Mouse (Mus musculus) kidney, embryonic 14.5 days (tissue): ENCODE results near the gene Ikbke. TPM values are rescaled to one million over a fixed set of nuclear protein-coding genes. Genes with fewer than 3 reads are reported as not detected.
A peak's percentile ranks its signal among the peaks of the same experiment; 100 is the strongest.

Source experiments
- ATAC-seq: fragments of 200-750 bp; cut with Nextera tagmentation; 2 replicates; pipeline ENCODE4 v1.8.0; 2017; ENCODE audit warnings: moderate number of reproducible peaks, mild to moderate bottlenecking, moderate TSS enrichment, moderate library complexity; ENCODE audit not compliant: low FRiP score, low TSS enrichment
- H3K27ac ChIP-seq: fragments of 300-500 bp; sonication (generic); 2 replicates; pipeline ENCODE4 v1.5.1; 2014; ENCODE audit warnings: low read depth, mild to moderate bottlenecking, low read length, moderate library complexity, mixed read lengths
- H3K27me3 ChIP-seq: fragments of 300-500 bp; sonication (generic); 2 replicates; pipeline ENCODE4 v1.6.1; 2014; ENCODE audit warnings: mild to moderate bottlenecking, low read length; ENCODE audit not compliant: control insufficient read depth, insufficient read depth
- H3K36me3 ChIP-seq: fragments of 300-500 bp; sonication (generic); 2 replicates; pipeline ENCODE4 v1.6.1; 2014; ENCODE audit warnings: low read length, mixed read lengths; ENCODE audit not compliant: control insufficient read depth, insufficient read depth
- H3K4me1 ChIP-seq: fragments of 300-500 bp; sonication (generic); 2 replicates; pipeline ENCODE4 v1.6.1; 2014; ENCODE audit warnings: low read length, mixed read lengths; ENCODE audit not compliant: control insufficient read depth, insufficient read depth
- H3K4me2 ChIP-seq: fragments of 300-500 bp; sonication (generic); replicated peaks from 2 replicates; pipeline ENCODE4 v1.6.1; 2014; ENCODE audit warnings: low read depth, mild to moderate bottlenecking, low read length
- H3K4me3 ChIP-seq: fragments of 300-500 bp; sonication (generic); 2 replicates; pipeline ENCODE4 v1.5.1; 2014; ENCODE audit warnings: mild to moderate bottlenecking, low read length
- H3K9ac ChIP-seq: fragments of 300-500 bp; sonication (generic); 2 replicates; pipeline ENCODE4 v1.6.1; 2014; ENCODE audit warnings: low read depth, mild to moderate bottlenecking, low read length, moderate library complexity
- H3K9me3 ChIP-seq: fragments of 300-500 bp; sonication (generic); 2 replicates; pipeline ENCODE4 v1.6.1; 2016; ENCODE audit warnings: low read length; ENCODE audit not compliant: control insufficient read depth
- WGBS: fragments of 180-500 bp; shearing (Covaris S2); extraction: QIAGEN DNeasy Blood & Tissue Kit; methylation state at CpG from one replicate; pipeline ENCODE4 v1.1.7; 2014; 5-methylcytosine and 5-hydroxymethylcytosine counted together
- polyA plus RNA-seq: library from polyadenylated mRNA; unstranded; fragments of >200 nt; fragmentation: Nextera tagmentation; extraction: Ambion mirVana; gene quantifications from 2 replicates; pipeline ENCODE4 v1.2.1, GENCODE M21; 2014

Ikbke gene
- polyA plus RNA-seq, 1 experiment from 2014 or later = 2.9 TPM

DNA sequence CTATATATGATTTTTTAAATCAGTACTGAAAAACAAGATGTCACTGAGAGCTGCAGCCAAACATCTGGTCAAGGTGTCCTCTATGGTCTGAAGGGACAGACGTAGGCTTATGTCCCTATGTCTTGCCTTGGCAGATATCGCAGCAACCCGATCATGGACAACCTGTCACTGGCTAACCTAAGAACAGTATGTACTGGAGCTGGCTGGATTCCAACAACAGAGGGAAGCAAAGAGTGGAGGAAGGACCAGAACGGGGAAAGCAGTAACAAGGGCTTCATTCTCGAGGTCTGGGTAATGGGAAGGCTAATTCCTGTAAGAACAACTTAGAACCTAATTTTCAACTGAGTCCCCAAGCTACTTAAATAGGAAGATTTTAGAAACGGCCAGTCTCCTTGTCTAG is 9.5 kb upstream of the Ikbke start:
- Histone ChIP-seq H3K27ac (no peak overlapping the region), H3K4me3 (no peak overlapping the region), H3K9me3 (no peaks in the 10 kb centered on the region), H3K4me1 (no peaks in the 10 kb centered on the region), H3K9ac (no peak overlapping the region), H3K4me2 (no peak overlapping the region), H3K27me3 (no peaks in the 10 kb centered on the region), H3K36me3 (peaks cover 27% of the 10 kb centered on the region)
- no peak for ATAC-seq
- 87% methylated on average over 6 of the region's 6 CpGs for WGBS

DNA sequence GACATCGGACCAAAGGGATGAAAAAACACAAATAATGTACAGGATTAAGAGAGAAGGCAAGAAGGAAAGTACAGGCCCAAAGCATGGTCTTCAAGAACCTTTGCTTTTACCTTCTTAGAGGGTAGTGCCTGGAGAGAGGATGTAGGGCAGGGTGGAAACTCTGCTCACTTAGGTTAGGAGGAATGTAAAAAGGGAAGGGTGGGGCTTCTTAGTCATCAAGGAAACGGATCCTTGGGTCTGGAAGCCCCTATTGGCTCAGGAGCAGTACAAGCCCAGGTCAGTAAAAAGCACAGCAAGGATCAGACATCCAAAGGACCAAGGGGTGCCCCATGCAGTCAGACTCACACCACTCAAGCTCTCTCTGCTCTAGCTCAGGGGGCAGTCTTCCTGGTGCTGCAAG is 7.9 kb upstream of the Ikbke start:
- ATAC-seq = no peak
- H3K4me1 ChIP-seq = no peaks in the 10 kb centered on the region
- H3K4me2 ChIP-seq = no peak overlapping the region
- 79% methylated on average over 2 of the region's 2 CpGs for WGBS
- no peak overlapping the region for H3K9ac ChIP-seq
- H3K9me3 ChIP-seq = no peaks in the 10 kb centered on the region
- H3K4me3 ChIP-seq = no peak overlapping the region
- H3K36me3 ChIP-seq = peaks cover 24% of the 10 kb centered on the region
- no peak overlapping the region for H3K27ac ChIP-seq
- H3K27me3 ChIP-seq = no peaks in the 10 kb centered on the region

DNA sequence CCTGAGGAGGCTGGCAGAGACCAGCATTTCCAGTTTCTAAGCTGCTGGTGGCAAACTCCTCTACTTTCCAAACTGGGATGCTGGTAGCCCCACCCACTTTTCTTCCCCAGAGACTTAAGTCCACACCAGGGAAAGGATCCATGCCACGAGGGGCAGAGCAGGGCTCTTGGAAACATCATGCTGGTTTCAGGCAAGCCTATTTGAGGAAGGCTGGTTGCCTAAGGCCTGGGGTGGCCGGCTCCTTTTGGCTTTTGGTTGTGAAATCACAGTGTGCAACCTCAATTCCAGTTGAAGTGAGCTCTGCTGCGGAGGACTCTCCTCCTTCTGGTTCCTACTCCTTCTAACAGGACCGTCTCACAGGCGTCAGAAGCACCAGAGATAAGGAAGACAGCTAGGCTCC is 7.4 kb upstream of the Ikbke start:
- H3K36me3 ChIP-seq = peaks cover 22% of the 10 kb centered on the region
- WGBS = 73% methylated on average over 5 of the region's 5 CpGs
- H3K27me3 ChIP-seq = no peaks in the 10 kb centered on the region
- no peak overlapping the region for H3K4me3 ChIP-seq
- H3K27ac ChIP-seq = no peak overlapping the region
- no peaks in the 10 kb centered on the region for H3K9me3 ChIP-seq
- H3K4me1 ChIP-seq = no peaks in the 10 kb centered on the region
- no peak for ATAC-seq
- no peak overlapping the region for H3K9ac ChIP-seq
- H3K4me2 ChIP-seq = no peak overlapping the region

DNA sequence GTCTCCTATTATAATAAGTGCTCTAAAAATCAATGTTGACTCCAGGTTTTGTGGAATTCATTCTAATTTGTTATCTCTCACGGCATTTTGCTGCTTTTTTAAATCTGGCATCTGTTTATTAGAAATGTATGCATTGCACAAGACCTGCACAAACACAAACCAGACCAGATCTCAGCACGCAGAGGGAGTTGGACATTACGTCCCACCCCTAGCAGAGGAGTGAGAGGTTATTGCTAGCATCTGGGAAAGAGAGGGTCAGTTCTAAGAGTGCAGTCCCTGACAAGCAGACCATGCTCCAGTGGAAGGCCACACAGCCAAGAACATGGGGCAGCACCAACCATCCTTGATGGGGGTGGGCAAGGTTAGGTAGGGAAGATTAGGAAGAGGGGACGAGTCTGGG is 5.2 kb upstream of the Ikbke start:
- Histone ChIP-seq H3K9ac (no peak overlapping the region), H3K27ac (no peak overlapping the region), H3K27me3 (no peaks in the 10 kb centered on the region), H3K36me3 (peaks cover 15% of the 10 kb centered on the region; the same call in 1 of the 2 replicates), H3K4me3 (no peak overlapping the region), H3K9me3 (no peaks in the 10 kb centered on the region), H3K4me1 (0 out of 2 replicates have a peak, but pooled peaks cover 3% of the 10 kb centered on the region), H3K4me2 (no peak overlapping the region)
- WGBS = 80% methylated on average over 4 of the region's 4 CpGs
- ATAC-seq = no peak

DNA sequence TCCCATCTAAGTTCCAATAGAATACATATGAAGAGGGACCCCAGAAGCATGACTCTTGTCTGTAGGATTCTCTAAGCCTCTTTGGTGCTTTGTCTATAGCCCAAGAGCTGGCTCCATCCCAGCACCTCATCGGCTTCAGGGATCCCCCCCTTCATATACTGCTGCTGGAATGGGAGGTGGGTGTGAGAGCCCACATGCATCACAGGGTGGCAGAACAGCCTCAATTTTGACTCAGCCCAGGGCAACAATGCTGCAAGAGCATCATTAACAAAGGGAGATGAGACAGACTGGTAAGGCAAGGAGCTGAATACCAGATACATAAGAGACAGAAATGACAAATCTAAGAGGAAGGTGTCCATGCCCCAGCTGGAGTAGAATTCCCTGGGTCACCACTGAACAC is 4.8 kb upstream of the Ikbke start:
- no peak overlapping the region for H3K4me2 ChIP-seq
- peaks cover 11% of the 10 kb centered on the region; the same call in 1 of the 2 replicates for H3K36me3 ChIP-seq
- peaks cover 5% of the 10 kb centered on the region; the same call in 1 of the 2 replicates for H3K4me1 ChIP-seq
- no peak overlapping the region for H3K9ac ChIP-seq
- 96% methylated on average over 1 of the region's 1 CpGs for WGBS
- no peaks in the 10 kb centered on the region for H3K9me3 ChIP-seq
- H3K27me3 ChIP-seq = no peaks in the 10 kb centered on the region
- H3K27ac ChIP-seq = no peak overlapping the region
- H3K4me3 ChIP-seq = no peak overlapping the region
- no peak for ATAC-seq

DNA sequence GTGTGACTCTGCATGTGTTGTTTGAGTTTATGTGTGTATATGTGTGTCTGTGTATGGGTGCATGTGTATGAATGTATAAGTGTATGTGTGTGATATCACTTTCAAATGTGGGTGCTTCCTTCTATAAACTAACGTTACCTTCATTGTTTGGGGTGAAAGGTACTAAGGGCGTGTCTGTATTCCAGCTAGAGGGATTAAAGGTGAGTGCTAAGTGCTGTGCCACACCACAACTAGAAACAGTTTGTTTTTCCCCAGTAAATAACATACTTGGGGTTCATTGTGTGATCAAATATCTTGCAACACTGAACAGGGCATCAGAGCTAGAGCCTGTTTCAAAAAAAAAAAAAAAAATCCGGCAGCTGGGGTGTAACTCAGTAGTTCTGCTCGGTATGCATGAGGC is 2.3 kb upstream of the Ikbke start:
- no peak for ATAC-seq
- no peak overlapping the region for H3K4me3 ChIP-seq
- H3K36me3 ChIP-seq = no peaks in the 10 kb centered on the region
- no peaks in the 10 kb centered on the region for H3K9me3 ChIP-seq
- no peak overlapping the region for H3K9ac ChIP-seq
- no peak overlapping the region for H3K27ac ChIP-seq
- peaks cover 8% of the 10 kb centered on the region for H3K4me1 ChIP-seq
- 62% methylated on average over 4 of the region's 4 CpGs for WGBS
- H3K27me3 ChIP-seq = no peaks in the 10 kb centered on the region
- H3K4me2 ChIP-seq = no peak overlapping the region

DNA sequence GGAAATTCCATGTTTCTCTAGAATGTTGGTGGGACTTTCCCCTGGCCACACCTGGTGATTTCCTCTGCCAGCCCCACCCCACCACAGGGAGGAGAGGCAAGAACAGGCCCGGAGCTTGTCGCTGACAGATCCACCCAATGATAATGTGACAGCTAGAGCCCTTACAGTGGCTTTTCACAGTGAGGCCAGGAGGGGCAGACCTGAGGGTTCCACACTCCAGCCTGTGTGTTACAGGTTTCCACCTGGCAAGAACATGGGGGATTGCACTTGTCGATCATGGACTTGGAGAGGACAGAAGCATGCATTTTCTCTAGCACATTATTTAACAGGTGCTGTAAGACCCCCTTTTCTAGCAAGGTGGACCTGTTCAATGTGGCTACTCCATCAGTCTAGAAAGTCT is 874 bp upstream of the Ikbke start:
- no peaks in the 10 kb centered on the region for H3K36me3 ChIP-seq
- no peak overlapping the region for H3K4me3 ChIP-seq
- WGBS = 49% methylated on average over 3 of the region's 3 CpGs
- H3K27me3 ChIP-seq = no peaks in the 10 kb centered on the region
- no peak overlapping the region for H3K4me2 ChIP-seq
- H3K4me1 ChIP-seq = peaks cover 8% of the 10 kb centered on the region
- H3K27ac ChIP-seq = no peak overlapping the region
- H3K9me3 ChIP-seq = no peaks in the 10 kb centered on the region
- ATAC-seq = no peak
- no peak overlapping the region for H3K9ac ChIP-seq

DNA sequence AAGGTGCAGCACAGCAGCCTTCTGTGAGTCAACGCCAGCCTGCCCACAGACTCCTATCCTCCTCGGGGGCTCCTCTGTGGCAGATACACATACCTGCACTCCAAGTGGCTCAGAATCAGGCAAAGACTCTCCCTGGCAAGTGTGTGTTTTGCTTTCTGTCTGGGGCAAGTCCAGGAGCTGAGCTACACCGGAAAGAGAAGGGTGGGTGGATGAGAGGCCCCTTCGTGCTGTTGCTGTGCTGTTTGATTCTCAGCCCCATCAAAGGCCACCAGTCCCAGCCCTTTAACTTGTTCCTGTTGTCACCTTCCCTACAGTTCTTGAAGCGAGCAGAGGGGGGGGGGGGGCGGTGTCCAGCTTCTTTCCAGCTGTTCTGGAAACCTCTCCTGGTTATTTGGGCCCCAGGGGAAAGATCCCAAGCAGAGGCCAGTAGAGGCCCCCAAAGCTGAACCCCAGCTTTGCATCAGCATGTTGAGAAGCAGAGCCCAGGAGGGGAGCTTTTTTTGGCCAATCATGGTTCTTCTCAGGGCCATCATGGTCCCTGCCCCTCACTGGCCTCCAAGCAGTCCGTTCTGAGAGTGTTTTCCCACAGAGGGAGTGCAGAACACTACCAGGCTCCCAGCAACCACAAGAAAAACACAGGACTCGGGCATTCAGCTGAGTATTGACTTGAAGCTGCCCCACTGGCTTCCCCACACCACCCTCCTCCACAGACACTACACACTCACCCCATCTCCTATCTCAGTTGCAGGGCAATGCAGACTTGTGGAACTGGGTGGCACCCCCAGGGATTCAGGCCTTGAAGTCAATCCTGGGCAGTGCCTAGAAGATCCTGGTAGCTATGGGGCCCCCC is 575 bp downstream of the Ikbke start:
- Histone ChIP-seq H3K36me3 (no peaks in the 10 kb centered on the region), H3K9me3 (no peaks in the 10 kb centered on the region), H3K4me1 (peaks cover 8% of the 10 kb centered on the region), H3K9ac (peak overlapping the region; percentile 51; the same call in 1 of the 2 replicates), H3K4me3 (peak overlapping the region; percentile 38), H3K27me3 (no peaks in the 10 kb centered on the region), H3K4me2 (peak overlapping the region; percentile 56), H3K27ac (no peak overlapping the region)
- WGBS = 21% methylated on average over 8 of the region's 8 CpGs
- ATAC-seq = no peak

DNA sequence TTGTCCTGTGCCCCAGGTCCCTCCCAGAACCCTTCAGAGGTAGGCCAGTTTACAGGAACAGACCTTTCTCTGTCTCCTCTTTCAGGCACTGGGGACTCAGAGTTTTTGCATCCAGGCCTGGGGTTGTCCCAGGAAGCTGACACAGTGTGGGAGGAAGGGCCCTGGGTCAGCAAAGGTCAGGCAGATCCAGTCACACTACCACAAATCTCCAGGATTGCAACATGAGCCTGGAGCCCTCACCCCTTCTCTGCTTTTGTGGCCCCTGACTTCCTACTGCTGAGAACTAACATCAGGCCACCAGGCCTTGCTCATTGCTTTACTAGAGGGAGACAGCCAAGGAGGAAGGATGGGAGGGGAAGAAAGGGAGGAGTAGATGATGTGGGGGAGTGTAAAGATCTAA is 2.6 kb downstream of the Ikbke start:
- no peaks in the 10 kb centered on the region for H3K9me3 ChIP-seq
- peaks cover 8% of the 10 kb centered on the region for H3K4me1 ChIP-seq
- H3K4me3 ChIP-seq = no peak overlapping the region
- no peak overlapping the region for H3K27ac ChIP-seq
- no peaks in the 10 kb centered on the region for H3K27me3 ChIP-seq
- no peak overlapping the region for H3K9ac ChIP-seq
- H3K4me2 ChIP-seq = no peak overlapping the region
- ATAC-seq = peak; percentile 56
- no peaks in the 10 kb centered on the region for H3K36me3 ChIP-seq
